Mouse (Mus musculus): ENCODE measurements around the gene Setd7.
"Not testable (repeated sequence)": the region's sequence is repeated elsewhere in the genome, so short reads cannot be mapped to it uniquely, and the experiment has no call there.

The Setd7 gene

DNA sequence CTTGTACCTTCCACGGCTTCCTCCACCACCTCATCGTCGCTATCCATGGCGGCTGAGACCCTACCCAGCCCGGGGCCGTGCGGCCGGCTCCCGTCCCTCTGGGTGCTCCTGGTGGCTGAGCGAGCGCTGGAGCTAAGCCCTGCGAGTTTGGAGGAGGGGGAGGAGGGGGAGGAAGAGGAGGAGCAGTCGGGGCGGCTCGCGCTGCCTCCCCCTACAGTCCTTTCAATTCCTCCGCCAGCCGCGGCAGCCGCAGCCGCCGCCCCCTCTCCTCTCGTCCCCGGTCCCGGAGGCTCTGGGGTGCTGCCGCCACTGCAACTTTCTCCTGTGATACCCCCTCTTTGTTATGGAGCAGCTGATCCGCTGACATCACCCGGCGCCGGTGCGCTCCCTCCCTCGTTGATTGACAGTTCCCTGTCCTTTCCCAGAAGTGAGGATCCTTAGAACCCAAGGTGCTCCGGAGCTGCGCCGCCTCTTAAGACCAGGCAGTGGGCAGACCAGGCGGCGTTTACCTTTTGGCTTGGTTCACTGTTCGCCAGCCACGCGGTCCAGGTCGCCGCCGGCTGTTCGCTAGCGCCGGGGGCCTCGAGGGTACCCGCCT lies at the start of gene Setd7:
Gene Setd7 (minus strand): TSS at position 369 of the 598 bp plus-strand sequence.
- DNase-seq = peak; percentile 87

DNA sequence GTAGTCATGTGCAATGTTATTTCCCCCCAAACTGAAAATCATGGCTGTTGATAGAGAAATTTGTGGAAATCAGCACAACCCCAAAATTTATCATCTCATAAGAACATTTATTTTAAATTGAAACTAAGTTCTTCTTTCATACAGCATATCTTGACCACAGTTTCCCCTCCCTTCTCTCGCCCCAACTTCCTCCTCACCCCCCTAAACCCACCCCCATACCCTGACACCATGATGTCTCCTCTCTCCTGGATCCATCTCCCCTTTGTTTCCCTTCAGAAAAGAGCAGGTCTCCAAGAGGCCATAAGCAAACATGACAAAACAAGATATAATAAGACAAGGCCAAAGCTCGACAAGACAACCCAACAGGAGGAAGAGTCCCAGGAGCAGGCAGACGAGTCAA lies 43.8 kb upstream of the Setd7 start:
- DNase-seq = no peak

DNA sequence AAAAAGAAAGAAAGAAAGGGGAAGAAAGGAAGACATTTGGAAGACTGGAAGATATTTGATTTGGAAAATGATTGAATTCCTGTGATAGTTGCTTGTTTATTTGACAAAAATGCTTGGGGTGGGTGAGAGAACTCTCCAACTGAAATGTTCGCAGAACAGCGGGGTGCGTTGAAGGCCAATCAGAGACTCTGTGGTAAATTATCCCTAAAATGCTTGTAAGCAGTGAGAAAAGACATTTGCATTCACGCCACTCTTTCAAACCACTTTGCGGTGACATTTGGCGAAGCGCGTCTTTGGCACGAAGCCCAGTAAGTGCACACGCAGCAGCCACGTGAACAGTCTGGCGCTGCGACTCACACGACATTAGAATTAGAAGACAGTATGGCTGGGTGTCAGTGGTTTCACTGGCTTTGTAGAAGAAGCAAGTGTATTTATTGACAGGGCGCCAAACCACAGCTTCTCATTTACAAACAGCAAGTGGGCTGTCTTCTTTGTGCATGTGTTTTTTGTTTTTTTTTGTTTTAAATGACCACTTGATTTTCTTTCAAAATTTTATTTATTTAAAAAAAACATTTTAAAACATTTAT lies 43.1 kb upstream of the Setd7 start:
- DNase-seq = peak; percentile 60

DNA sequence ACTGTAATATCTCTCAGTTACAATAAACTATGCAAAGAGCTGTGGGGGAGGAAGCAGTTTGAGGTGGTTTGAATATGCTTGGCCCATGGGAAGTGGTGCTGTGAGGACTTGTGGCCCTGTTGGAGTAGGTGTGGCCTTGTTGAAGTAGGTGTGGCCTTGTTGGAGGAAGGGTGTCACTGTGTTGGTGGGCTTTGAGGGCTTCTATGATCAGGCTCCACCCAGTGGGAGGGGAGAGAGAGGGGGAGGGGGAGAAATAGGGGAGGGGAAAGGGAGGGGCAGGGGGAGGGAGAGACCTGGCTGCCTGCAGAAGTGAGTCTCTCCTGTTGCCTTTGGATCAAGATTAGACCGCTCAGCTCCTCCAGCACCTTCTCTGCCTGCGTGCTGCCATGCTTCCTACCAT lies 40.8 kb upstream of the Setd7 start:
- DNase-seq = no peak

DNA sequence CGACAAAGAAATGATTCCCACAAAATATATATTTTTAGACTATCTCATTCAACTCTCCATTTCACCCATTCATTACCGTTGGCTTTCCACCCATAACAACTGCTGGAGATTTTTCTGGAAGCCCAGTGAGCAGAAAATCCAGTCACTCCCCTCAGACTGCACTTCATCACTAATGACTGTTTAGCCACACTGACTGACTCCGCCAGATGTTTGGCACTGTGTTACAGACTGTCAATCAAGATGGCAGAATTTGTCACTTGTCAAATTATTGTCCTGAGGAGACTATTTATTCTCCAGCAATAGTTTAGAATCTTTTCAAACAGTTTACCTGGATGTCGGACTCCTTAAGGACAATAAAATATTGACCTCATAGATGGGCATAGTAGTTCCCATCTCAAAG lies 40.0 kb upstream of the Setd7 start:
- DNase-seq = no peak

DNA sequence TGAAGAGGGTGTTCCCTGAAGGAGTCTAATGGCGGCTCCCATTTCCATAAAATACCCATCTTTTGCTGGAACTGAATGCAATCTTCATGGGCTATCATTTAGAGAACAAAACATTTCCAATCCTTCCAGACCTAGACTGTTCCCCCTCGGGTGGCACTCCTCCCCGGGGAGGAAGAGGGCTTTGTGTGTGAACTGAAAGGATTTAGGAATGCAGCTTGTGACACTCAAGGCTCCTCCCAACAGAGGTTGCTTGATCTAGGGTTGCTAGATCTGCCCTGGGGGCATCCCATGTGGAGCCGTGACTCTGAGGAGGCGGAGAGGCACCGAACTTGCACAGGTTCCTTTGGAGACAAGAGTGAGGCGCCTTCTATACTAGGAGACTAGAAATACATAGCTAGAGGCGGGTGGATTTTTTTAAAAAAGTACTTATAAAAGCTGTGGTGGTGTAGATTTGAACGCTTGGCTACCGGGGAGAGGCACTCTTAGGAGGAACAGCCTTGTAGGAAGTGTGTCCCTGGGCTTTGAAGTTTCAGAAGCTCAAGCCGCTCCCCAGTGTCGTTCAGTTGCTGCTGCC lies 38.5 kb upstream of the Setd7 start:
- no peak for DNase-seq

DNA sequence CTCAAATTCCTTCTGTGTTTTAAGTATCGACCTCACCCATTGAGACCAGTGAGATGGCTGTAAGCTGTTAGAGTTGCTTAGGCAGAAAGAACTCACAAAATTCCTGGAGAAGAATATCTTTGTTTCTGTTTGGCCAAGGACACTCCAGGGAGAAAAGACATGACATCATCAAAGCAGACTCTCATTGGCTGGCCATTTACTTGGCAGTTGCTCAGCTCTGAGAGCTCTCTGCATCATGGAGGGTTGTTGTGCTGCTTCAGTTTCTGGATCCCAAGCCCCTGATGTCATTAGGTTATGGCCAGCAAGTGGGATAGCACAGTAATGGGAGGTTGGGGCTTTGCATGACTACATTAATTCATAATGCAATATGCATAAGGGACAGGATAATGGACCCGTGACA lies 35.9 kb upstream of the Setd7 start:
- DNase-seq = no peak

DNA sequence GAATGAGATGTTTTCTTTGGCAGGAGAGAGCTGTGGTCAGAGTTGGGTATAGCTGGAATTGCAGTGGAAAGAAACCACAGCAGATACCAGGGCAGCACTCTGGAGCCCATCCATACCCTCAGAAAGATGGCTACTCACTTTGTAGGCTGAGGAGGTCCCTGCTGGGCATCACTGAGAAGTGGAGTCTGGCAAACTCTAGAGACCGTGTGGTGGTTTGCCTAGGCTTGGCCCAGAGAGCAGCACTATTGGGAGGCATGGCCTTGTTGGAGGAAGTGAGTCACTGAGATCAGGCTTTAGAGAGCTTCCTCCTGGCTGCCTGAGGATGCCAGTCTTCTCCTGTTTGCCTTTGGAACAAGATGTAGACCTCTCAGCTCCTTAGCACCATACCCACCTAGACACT lies 32.8 kb upstream of the Setd7 start:
- no peak for DNase-seq

DNA sequence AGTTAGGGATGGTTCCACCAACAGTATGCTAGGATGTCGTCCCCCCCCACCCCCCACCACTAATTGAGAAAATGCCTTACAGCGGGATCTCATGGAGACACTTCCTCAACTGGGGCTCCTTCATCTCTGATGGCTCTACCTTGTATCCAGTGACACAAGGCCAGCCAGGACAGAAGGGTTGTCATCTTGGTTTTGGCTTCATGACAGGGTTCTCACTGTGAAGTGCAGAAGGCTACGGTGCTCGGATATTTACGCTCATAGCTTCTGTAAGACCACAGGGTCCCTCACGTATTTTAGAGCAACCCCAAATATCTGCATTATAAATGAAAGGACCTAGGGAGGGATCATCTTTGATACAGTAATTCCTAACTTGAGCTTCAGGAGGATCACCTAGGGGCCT lies 30.9 kb upstream of the Setd7 start:
- no peak for DNase-seq

DNA sequence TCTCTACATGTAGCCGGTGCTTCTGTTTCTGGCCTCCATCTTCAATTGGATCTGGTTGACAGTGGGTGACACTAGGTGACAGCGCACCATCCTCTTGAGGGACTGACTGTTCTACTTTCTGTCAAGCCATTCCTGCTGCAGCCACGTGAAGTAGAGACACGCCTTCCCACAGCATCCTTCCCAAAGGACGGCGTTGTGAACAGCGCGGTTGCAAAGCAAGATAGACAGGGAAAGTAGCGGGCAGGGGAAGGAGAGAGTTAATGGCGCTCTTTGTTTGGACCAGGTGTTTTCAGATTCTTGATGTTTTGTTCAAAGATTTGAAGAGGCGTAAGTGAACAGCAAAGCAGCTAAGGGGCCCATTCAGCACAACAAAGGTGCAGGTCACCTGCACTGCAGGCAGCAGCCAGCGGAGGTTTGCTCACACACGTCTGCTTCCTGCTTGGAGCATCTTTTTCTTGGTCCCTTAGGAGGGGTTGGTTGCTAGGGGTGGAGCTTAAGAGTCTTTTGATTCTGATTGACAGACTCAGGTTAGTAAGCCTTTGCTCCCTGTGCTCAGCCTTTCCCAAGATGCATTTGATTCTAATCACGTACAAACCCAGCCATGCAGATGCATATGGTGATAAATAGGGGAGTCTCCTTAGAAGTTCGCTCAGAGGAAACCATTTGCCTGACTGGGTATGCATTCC lies 29.7 kb upstream of the Setd7 start:
- DNase-seq = no peak

DNA sequence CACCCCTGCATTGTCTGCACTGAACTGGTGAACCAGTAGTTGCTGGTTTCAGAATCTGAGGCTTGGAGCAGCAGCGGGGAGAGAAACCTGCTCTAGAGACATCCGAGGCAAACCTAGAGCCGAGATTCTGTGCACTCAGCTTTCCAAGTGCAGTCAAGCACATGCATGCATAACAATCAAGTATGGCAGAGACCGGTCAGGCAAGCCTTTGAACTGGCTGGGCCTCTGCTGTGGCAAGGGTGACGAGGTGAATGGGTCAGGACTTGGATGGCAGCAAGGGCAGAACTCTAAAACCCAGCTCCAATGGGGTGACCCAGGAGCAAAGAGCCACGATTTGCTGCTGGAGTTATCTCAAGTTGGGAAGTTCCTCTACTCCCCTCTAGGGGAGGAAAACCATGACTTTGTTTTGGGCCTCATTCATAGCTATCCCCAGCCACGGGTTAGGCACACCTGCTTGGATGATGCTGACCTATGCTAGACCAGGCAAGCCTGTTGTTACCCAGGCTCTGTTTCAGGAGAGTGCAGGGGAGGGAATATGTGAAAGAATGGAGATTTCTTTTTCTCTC lies 27.1 kb upstream of the Setd7 start:
- DNase-seq = no peak

DNA sequence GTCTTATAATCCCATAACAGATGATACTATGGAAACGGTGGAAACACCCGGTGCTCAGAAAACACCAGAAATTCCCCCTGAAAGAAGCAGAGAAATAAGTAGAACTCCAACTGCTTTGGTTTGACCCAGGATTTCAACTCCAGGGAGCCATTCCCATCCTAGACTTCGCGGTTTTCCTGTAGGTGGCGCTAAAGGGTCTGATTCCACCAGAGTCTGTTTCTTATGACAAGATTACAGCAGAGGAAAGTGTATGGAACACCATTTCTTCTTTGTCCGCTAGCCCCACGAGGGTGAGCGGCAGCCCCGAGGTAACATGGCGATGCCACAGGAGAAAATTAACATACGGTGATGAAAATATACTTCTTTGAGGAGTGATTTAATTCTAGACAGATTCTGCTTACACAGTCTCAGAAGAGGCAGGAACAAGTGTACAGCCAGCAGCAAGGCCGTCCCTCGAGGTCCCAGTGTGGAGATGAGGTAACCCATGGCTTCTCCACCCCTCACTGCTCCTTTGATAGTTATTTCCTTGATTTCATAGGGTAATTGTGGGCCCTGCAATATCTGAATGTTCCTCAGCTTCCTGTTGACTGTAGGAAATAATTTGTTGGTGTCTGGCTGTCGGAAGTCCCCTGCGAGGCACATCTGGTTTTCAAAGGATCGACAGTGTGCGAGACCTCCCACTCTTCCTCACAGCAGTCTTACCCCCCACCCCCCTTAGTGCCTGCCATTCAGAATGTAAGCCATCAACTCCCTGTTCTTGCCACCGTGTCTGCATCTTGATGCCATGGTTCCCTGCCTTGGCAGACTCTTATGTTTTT lies 23.1 kb upstream of the Setd7 start:
- DNase-seq = peak; percentile 69

DNA sequence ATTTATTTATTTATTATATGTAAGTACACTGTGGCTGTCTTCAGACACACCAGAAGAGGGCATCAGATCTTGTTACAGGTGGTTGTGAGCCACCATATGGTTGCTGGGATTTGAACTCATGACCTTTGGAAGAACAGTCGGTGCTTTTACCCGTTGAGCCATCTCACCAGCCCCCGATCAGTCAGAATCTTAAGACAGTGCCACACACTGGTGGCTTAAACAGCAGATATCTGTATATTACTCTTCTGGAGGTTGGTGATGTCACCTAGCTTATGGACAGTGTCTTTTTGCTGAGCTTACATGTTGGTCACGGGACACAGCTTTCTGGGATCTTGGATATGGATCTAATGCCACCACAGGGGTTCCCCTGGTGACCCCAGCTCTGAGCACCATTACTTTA lies 18.6 kb upstream of the Setd7 start:
- not testable (repeated sequence) for DNase-seq

DNA sequence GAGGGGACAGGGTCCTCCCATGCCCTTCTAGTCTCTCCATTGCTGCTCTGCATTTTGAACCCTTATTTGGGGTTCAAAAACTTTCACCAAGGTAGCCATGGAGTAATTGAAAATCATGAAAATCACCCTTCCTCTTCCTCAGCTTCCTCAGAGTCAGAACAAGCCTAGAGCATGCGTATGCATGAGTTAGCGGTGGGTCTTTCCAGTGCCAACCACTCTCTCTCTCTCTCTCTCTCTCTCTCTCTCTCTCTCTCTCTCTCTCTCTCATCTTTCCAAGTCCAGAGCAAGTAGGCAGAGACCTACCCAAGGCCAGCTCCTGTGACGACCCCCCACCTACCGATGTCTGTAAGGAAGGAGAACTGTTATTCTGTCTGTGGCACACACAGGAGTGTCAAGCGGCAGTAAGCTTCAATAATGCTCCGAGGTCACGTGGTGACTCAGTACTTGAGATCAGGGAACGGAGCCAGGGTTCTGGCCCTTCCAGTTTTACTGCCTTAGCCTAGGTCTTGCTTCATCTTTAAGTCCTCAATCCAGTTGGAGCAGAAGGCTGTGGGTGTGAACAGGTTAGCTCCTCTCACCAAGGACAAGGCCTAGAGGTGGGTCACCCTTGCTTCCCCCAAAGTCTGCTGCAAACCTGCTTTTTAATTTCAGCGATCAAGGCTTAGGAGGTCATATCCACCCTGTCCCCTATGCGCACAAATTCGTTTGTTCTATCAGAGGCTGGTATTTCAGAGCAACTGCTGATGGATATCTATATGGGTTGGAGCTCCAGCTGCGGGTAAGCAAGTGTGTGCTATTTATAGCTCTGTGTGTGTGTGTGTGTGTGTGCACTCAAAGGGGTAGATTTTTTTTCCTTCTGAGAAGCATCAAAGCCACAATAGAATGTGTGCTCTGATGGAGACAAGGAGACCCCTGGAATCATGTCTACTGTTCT lies 17.4 kb upstream of the Setd7 start:
- no peak for DNase-seq

DNA sequence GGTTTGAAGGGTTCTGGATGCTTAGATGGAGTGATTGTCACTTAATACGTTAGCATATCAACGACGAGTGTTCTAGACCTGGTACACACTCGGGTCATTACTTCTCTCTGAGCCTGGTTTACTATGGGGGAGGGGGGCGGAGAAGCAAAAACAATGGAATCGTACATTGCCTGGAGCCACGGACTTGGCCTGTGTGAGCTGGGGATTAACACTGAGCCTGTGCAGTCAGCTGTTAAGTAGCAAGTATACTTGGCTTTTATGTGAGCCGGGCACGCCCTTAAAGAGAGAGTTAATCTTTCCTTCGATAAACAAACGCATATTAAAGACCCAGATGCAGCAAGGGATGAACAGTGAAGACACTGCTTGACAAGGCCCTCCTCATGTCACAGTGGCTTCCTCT lies 16.7 kb upstream of the Setd7 start:
- DNase-seq = no peak

DNA sequence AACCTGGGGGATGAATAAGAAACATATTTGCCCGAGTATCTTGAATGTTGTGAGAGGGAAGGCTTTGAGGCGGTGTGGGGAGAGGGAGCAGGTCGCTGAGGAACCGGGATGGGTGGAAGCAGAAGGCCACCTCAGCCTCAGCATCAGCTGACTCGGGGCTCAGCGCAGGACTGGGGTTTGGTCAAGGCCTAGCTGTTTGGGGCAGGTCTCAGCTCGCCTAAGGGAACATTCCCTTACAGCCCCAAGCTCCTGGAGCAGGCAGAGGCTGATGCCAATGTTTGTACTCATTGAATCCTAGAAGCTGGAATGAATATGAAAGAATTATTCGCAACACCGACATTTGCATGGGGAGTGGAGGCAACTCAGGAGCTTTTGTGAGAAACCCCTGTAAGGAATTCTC lies 13.2 kb upstream of the Setd7 start:
- no peak for DNase-seq

DNA sequence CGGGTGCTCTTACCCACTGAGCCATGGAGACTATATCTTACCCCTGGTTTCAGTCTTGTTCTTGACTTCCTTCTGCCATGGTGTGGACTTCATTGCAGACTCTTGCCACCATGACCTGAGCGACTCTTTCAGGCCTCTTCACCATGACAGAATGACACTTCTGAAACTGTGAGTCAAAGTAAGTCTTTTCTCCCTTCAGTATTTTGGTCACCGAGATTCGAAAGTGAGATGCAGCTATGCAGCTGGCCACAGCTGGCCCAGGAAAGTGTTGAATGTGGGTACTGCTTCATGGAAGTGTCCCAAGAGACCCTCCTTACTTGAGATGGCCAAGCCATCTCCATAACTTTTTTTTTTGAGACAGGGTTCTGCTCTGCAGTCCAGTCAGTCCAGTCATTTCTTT lies 9.5 kb upstream of the Setd7 start:
- DNase-seq = no peak

DNA sequence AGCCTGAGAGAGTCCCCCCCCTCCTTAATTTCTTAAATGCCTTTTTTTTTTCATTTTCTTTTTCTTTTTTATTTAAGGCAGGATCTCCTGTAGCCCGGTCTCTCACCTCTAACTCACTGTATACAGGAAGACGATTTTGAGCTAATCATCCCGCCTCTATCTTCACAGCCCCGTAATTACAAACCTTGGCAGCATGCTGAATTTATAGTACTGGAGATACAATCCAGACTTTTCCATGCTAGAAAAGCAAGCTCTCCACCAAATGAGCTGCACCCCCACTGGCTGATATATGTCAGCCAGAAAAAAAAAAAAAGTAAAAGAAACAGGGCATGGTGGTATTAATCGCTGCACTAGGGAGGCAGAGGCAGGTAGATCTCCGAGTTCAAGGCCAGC lies 1.3 kb upstream of the Setd7 start:
- peak; percentile 29 for DNase-seq

DNA sequence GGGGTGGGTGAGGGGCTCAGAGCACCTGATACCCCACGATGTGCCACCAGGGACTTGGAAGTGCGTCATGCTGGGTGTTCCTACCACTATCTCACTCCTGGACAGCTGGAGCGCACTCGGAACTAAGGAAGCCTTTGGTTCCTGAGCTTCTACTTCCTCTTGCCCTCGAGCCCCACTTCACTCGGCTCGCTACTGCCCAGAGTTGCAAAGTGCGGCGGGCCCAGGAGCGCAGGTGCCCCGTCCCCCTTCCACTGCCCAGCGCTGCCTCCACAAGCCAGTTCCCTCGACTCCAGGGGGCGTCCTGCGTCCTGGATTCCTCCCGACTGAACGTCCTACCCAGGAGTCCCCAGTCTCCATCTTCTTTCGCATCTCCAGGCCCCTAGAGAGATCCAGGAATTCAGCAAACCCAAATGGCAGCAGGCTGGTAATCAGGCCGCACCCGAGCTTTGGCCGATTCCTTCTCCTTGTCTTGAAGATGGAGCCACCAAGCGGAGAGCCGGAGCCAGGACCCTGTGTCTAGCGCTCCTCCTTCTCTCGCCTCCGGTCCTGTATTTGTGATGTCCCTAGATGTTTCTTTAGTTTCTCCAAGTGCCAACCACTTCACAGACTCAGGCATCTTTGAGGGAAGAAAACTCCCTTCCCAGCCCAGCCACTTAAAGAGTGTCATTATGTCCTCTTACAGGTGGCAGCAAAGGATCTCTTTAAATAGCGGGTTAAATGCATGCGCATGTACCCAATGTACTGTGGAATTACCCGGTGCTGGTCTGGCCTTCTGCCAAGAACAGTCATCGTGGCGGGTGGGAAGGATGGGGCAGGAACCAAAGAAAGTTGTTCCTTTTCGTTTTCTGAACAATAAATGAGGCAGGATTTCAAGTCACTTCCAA lies 672 bp upstream of the Setd7 start:
- DNase-seq = peak; percentile 75

DNA sequence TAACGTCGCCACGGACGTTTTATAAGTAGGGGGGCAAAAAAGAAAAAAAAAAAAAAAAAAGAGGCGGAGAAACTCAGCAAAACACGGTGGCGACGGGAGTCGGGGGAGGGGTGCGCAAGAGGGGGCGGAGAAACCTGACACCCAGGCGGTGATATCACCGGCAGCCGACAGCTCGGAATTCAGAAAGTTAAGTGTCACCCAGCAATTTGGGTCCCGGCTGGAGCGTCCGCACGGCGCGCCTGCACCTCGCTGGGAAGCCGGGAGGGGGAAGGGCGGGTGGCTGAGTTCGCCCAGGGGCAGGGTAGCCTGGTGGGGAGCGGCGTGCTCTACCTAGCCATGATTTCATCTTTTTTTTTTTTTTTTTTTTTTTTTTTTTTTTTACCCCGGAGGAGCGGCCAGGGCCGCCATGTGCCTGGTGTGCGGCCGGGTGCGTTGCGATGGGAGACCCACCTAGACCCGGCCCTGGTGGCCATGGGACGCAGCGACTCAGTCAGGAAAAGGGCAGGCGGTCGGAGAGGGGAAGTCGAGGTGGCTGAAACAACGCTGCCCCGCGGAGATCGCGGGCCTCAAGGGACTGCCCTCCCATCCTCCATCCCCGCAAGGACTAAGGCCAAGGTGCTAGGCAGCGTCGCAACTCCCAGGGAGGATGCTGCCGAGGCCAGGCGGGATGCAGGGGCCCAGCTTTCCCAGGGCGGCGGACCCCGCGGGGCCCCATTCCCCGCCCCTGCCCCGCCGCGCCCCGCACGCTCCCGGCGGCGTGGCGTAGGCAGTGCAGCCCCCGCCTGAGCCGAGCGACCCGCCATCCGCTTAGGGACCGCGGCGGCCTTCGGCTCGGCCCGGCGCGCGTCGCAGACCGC lies 857 bp downstream of the Setd7 start:
- peak; percentile 89 for DNase-seq
